Mouse (Mus musculus) liver, adult 2 months (tissue): Measurements from ENCODE around the gene Kansl1. TPM values are rescaled to one million over a fixed set of nuclear protein-coding genes. Genes with fewer than 3 reads are reported as not detected.

Source experiments
- DNase-seq: peaks from one replicate; pipeline ENCODE4 v3.0.0-alpha.2; 2011; ENCODE audit warnings: low read depth, low spot score; ENCODE audit errors: extremely low read depth
- H3K27ac ChIP-seq: fragments of 200-500 bp; replicated peaks from 2 replicates; pipeline ENCODE4 v1.5.1; 2012; ENCODE audit warnings: low read depth, mild to moderate bottlenecking, control low read depth, inconsistent platforms, low read length; ENCODE audit not compliant: insufficient read depth
- H3K27me3 ChIP-seq: fragments of 200-500 bp; 2 replicates; pipeline ENCODE4 v1.6.1; 2012; ENCODE audit warnings: mild to moderate bottlenecking, moderate library complexity, low read length, inconsistent platforms; ENCODE audit not compliant: control insufficient read depth, insufficient read depth
- H3K36me3 ChIP-seq: fragments of 200-500 bp; 2 replicates; pipeline ENCODE4 v1.6.1; 2012; ENCODE audit warnings: low read length, inconsistent platforms; ENCODE audit not compliant: control insufficient read depth, insufficient read depth
- H3K4me1 ChIP-seq: fragments of 200-500 bp; 2 replicates; pipeline ENCODE4 v1.6.1; 2011; ENCODE audit warnings: low read length; ENCODE audit not compliant: control insufficient read depth, insufficient read depth
- H3K4me3 ChIP-seq: fragments of 200-500 bp; 2 replicates; pipeline ENCODE4 v1.5.1; 2011; ENCODE audit warnings: low read depth, mild to moderate bottlenecking, control low read depth, low read length, moderate library complexity; ENCODE audit not compliant: insufficient read depth
- H3K79me2 ChIP-seq: fragments of 200-500 bp; 2 replicates; pipeline ENCODE4 v1.6.1; 2012; ENCODE audit warnings: inconsistent platforms, mild to moderate bottlenecking, low read length, moderate library complexity; ENCODE audit not compliant: control insufficient read depth, insufficient read depth
- H3K9ac ChIP-seq: fragments of 200-500 bp; 2 replicates; pipeline ENCODE4 v1.6.1; 2012; ENCODE audit warnings: low read depth, mild to moderate bottlenecking, control low read depth, inconsistent platforms, low read length
- CTCF ChIP-seq: fragments of 200-500 bp; IDR thresholded peaks from 2 replicates; pipeline ENCODE4 v1.5.1; 2011; ENCODE audit warnings: low read depth, low read length, control low read depth
- POLR2A ChIP-seq: fragments of 200-500 bp; IDR thresholded peaks from 2 replicates; pipeline ENCODE4 v1.6.1; 2011; ENCODE audit warnings: low read length, control low read depth; ENCODE audit not compliant: insufficient read depth; ENCODE audit errors: extremely low read depth
- WGBS: fragments of 180-500 bp; shearing (Covaris S2); methylation state at CpG from one replicate; pipeline ENCODE4 v1.1.7; 2018; 5-methylcytosine and 5-hydroxymethylcytosine counted together
- polyA plus RNA-seq: library from polyadenylated mRNA; depleted of rRNA; stranded (reverse); fragments of >200 nt; gene quantifications from 2 replicates; pipeline ENCODE4 v1.2.3, GENCODE M21; 2012
- total RNA-seq: library from RNA; depleted of rRNA; stranded (reverse); fragments of >200 nt; gene quantifications from 2 replicates; pipeline ENCODE4 v1.2.3, GENCODE M21; 2014

Gene Kansl1
- total and polyA plus RNA-seq, 2 experiments: 13.7 to 36.2 TPM

DNA sequence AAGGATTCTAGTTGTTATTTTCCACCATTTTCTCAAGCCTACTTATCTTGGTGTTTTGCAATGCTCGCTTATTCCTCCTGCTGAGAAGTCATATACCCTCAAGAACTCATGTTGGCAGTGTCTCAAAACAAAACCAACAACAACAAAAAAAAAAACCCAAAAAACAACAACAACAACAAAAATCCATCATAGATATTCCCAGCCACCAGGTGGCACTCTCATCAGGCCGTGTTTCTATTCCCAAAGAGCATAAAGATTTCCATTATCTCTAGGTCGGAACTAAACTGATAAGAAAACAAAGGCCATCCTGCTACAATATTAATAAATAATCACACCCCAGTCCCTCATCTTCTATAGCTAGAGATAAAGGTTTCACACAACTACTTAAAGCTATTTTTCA lies 121.7 kb downstream of the Kansl1 start:
- H3K4me3 ChIP-seq: no peak overlapping the region
- H3K27me3 ChIP-seq: no peaks in the 10 kb centered on the region
- H3K36me3 ChIP-seq: peaks cover 64% of the 10 kb centered on the region

DNA sequence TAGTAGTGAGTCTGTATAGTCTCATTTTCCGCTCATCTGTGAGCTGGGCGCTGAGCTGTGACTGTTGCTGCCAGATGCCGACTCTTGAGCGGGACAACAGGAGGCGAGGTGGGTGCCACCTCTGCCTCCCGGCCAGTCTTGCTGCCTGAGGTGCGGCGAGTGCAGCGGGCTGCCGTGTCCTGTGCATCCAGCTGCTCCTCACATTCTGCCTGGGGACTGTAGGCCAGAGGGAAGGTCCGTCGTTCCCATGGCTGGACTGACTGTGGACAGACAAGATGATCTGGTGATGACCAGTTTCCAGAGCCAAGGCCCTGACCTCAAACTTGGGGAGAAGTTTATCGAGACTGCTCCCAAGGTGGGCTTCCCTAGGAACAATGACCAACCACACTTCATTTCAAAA lies 133.7 kb downstream of the Kansl1 start:
- H3K36me3 ChIP-seq: peaks cover 55% of the 10 kb centered on the region
- TF ChIP-seq CTCF (no peak), POLR2A (no peak)

More for the DNA sequence above, 121.7 kb downstream of the Kansl1 start:
- WGBS: 36% methylated on average over 3 of the region's 3 CpGs
- peak; percentile 31 for TF ChIP-seq CTCF
- TF ChIP-seq POLR2A: no peak
- no peak for DNase-seq
- Histone ChIP-seq H3K27ac (no peak overlapping the region), H3K9ac (no peak overlapping the region), H3K79me2 (no peaks in the 10 kb centered on the region; the same call in 1 of the 2 replicates), H3K4me1 (no peaks in the 10 kb centered on the region)

DNA sequence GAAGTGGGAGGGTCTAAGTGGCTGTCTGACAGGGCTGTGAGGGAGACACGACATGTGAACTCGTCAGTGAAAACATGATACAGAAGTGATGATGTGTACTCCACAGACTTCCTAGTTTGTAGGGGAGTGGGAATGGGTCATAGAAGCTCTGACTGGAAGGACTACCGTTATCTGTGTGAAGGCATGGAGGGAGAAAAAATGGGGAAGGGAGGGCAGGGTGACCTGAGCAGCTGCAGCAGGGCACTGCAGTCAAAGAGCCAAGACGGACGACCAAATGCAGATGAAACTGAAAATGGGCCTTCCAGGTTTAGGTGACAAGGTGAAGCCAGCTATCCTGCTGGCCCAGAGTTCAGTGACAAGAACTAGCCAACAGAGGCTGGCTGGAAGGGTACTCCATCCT lies 134.5 kb downstream of the Kansl1 start:
- Histone ChIP-seq H3K27ac (no peak overlapping the region), H3K9ac (no peak overlapping the region), H3K27me3 (no peaks in the 10 kb centered on the region), H3K4me1 (no peaks in the 10 kb centered on the region), H3K79me2 (no peaks in the 10 kb centered on the region), H3K4me3 (no peak overlapping the region), H3K36me3 (peaks cover 50% of the 10 kb centered on the region)
- 76% methylated on average over 5 of the region's 5 CpGs for WGBS
- no peak for DNase-seq
- TF ChIP-seq CTCF (no peak), POLR2A (no peak)

More for the DNA sequence above, 133.7 kb downstream of the Kansl1 start:
- Histone ChIP-seq H3K27ac (no peak overlapping the region), H3K9ac (no peak overlapping the region), H3K4me1 (no peaks in the 10 kb centered on the region), H3K27me3 (no peaks in the 10 kb centered on the region), H3K4me3 (no peak overlapping the region), H3K79me2 (no peaks in the 10 kb centered on the region)
- 90% methylated on average over 13 of the region's 13 CpGs for WGBS
- no peak for DNase-seq

DNA sequence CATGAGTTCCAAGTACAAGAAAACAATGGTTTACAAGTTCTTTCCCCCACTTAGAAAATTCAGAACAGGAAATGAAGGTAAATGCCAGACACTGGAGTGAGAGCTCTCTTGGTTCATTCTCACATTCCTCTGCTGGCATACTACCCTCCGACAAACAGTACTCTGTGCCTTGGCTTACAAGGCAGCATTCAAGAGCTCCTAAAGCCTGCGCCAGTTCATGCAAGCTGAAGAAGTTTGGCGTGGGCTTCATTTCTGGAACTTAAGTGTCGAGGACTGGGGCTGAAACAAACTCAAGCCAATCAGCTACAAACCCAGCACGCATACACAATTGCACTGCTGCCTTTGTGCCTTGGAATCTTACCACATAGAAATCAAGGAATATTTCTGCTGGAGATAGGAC lies 136.6 kb downstream of the Kansl1 start:
- H3K4me3 ChIP-seq: no peak overlapping the region
- H3K9ac ChIP-seq: no peak overlapping the region
- H3K27ac ChIP-seq: no peak overlapping the region
- no peaks in the 10 kb centered on the region for H3K4me1 ChIP-seq
- 90% methylated on average over 5 of the region's 5 CpGs for WGBS
- no peak for TF ChIP-seq POLR2A
- TF ChIP-seq CTCF: no peak
- DNase-seq: no peak
- no peaks in the 10 kb centered on the region for H3K79me2 ChIP-seq
- H3K27me3 ChIP-seq: no peaks in the 10 kb centered on the region
- H3K36me3 ChIP-seq: peaks cover 32% of the 10 kb centered on the region

DNA sequence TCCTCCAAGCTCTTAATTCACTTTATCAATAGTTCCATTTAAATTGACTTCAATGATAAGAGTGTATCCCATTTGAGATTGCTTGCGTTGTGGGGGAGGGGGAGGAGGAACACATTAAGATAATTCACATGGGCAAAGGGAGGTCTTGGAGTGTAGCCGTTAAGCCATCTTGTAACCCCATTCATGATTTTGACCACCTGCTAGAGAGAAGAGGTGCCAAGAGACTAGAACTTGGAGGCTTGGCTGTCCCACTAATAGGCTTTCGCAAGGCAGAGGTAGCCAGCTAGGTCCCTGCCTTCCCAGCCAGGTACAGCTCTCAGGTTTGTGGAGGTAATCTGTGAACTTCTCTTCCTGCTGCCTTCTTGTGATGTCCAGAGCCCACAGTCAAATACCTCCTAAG lies 137.5 kb downstream of the Kansl1 start:
- TF ChIP-seq POLR2A: no peak
- TF ChIP-seq CTCF: no peak
- peaks cover 26% of the 10 kb centered on the region for H3K36me3 ChIP-seq
- no peak overlapping the region for H3K27ac ChIP-seq
- no peak overlapping the region for H3K4me3 ChIP-seq
- H3K27me3 ChIP-seq: no peaks in the 10 kb centered on the region
- no peaks in the 10 kb centered on the region for H3K4me1 ChIP-seq
- no peak for DNase-seq
- 85% methylated on average over 3 of the region's 3 CpGs for WGBS
- no peak overlapping the region for H3K9ac ChIP-seq
- H3K79me2 ChIP-seq: no peaks in the 10 kb centered on the region

DNA sequence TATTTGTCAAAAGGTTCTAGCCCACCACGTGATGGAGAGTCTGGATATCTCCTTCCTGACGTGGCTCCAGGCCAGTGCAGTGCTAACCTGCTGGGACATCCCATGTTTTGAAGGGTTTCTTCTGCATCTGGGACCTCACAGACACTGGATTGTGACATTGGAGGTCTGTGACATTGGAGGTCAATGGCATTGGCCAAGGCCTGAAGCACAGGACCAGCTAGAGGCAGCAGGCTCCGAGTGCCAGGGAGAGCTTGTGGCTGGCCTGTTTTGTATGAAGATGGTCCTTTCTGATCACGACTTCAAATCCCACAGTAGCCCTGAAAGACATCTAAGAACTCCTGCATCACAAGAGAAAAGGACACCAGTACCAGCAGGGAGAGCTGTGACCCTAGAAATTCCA lies 138.5 kb downstream of the Kansl1 start:
- Histone ChIP-seq H3K9ac (no peak overlapping the region), H3K27ac (no peak overlapping the region), H3K4me1 (no peaks in the 10 kb centered on the region), H3K79me2 (no peaks in the 10 kb centered on the region), H3K27me3 (no peaks in the 10 kb centered on the region), H3K4me3 (no peak overlapping the region), H3K36me3 (peaks cover 16% of the 10 kb centered on the region; the same call in 1 of the 2 replicates)
- no peak for TF ChIP-seq POLR2A
- TF ChIP-seq CTCF: no peak
- no peak for DNase-seq
- WGBS: 77% methylated on average over 4 of the region's 4 CpGs
